Mouse (Mus musculus): ENCODE measurements at regions not wholly inside any gene's neighbourhood (a gene's known extent, or its start where the extent isn't known, plus 50 kb on each side); places are given as distances from the start of the nearest gene placed in this dataset.

DNA sequence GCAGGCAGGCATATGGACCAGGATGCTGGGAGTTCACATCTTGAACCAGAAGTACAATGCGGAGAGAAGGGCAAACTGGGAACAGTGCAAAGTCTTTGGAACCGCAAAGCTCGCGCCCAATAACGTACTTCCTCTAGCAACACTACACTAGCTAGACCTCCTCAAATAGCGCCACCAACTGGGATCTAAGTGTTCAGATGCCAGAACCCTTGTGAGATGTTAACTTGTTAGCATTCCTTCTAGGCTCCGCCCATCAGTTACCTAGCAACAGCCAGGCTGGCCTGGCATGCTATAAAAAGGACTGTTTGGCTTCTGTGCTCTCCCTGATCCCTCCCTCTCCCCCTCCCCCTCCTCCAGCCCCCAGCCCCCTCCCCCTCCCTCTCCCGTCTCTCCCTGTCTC is 182.3 kb upstream of the Jmjd1c start:
- peaks cover 43% of the 10 kb centered on the region for H3K4me1 ChIP-seq
- 34% methylated on average over 7 of the region's 8 CpGs for WGBS
- H3K27ac ChIP-seq, result peak overlapping the region; percentile 51; the same call in 1 of the 2 replicates
- H3K36me3 ChIP-seq, result no peaks in the 10 kb centered on the region
- DNase-seq (ENCODE audit: low spot score), result peak; percentile 57
- H3K27me3 ChIP-seq (ENCODE audit: low read depth, poor library complexity, severe bottlenecking), result no peaks in the 10 kb centered on the region
- H3K4me3 ChIP-seq, result peak overlapping the region; percentile 13; the same call in 1 of the 2 replicates
- no peaks in the 10 kb centered on the region for H3K9me3 ChIP-seq (replicated peaks)

GRCm38 (mm10) chr10:66914288-66914975 is 181.5 kb upstream of the Jmjd1c start:
- Histone ChIP-seq H3K27me3 (ENCODE audit: low read depth, poor library complexity, severe bottlenecking) (no peaks in the 10 kb centered on the region), H3K4me1 (peaks cover 50% of the 10 kb centered on the region), H3K4me3 (no peak overlapping the region), H3K36me3 (no peaks in the 10 kb centered on the region), H3K27ac (peak overlapping the region; percentile 51), H3K9me3 (replicated peaks) (no peaks in the 10 kb centered on the region)
- DNase-seq (ENCODE audit: low spot score), result no peak
- WGBS, result 48% methylated on average over 12 of the region's 12 CpGs

GRCm38 (mm10) chr10:66915801-66916200 is 180.1 kb upstream of the Jmjd1c start:
- no peaks in the 10 kb centered on the region for H3K9me3 ChIP-seq (replicated peaks)
- no peaks in the 10 kb centered on the region for H3K27me3 ChIP-seq (ENCODE audit: low read depth, poor library complexity, severe bottlenecking)
- no peak overlapping the region for H3K4me3 ChIP-seq
- 78% methylated on average over 10 of the region's 10 CpGs for WGBS
- H3K4me1 ChIP-seq, result peaks cover 60% of the 10 kb centered on the region
- H3K36me3 ChIP-seq, result no peaks in the 10 kb centered on the region
- no peak for DNase-seq (ENCODE audit: low spot score)
- H3K27ac ChIP-seq, result no peak overlapping the region; the same call in 1 of the 2 replicates

GRCm38 (mm10) chr10:66917725-66918124 is 178.2 kb upstream of the Jmjd1c start:
- no peaks in the 10 kb centered on the region for H3K27me3 ChIP-seq (ENCODE audit: low read depth, poor library complexity, severe bottlenecking)
- WGBS, result 90% methylated on average over 2 of the region's 2 CpGs
- no peak overlapping the region for H3K4me3 ChIP-seq
- peaks cover 68% of the 10 kb centered on the region for H3K4me1 ChIP-seq
- no peaks in the 10 kb centered on the region for H3K9me3 ChIP-seq (replicated peaks)
- H3K36me3 ChIP-seq, result no peaks in the 10 kb centered on the region
- DNase-seq (ENCODE audit: low spot score), result no peak
- H3K27ac ChIP-seq, result no peak overlapping the region

- H3K4me1 ChIP-seq, result peaks cover 62% of the 10 kb centered on the region
- WGBS, result 85% methylated on average over 2 of the region's 2 CpGs
- H3K27me3 ChIP-seq (ENCODE audit: low read depth, poor library complexity, severe bottlenecking), result no peaks in the 10 kb centered on the region
- H3K36me3 ChIP-seq, result no peaks in the 10 kb centered on the region
- no peaks in the 10 kb centered on the region for H3K9me3 ChIP-seq (replicated peaks)
- no peak for DNase-seq (ENCODE audit: low spot score)
- no peak overlapping the region for H3K4me3 ChIP-seq
- no peak overlapping the region for H3K27ac ChIP-seq
These were observed 177.2 kb upstream of the Jmjd1c start for GRCm38 (mm10) chr10:66918713-66919112.

DNA sequence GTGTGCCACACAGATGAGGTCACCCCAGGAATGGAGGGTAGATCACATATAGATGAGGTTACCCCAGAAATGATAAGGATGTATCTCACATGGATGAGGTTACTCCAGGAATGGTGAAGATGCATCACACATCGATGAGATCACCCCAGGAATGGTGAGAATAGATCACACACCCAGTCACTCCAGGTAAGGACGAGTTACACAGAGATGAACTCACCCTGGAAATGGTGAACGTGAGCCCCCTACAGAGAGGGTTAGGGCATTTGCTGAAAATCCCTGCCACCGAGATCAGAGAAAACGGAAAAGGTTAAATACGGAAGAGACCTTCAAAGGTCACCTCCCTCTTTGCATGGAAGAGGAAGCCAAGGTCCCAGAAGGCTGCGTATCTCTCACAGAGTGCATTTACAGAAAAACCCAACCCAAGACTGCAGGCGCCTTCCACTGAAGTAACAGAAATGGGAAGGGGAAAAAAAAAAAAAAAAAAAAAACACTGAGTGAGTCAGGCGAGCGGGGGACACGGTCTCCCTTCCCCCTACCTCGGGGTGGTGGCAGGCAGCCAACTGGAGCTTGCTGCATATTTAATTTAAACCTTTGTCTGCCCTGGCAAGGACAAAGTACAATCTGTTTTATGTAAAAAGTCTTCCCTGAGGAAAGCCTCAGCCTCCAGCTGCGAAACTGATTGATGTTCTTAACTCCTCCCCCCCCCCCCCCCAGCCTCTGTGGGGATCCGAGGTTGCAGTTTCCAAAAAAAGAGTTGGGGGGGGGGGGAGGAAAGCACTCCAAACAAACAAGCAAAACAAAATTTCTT is 175.8 kb upstream of the Jmjd1c start:
- peaks cover 50% of the 10 kb centered on the region for H3K4me1 ChIP-seq
- no peaks in the 10 kb centered on the region for H3K36me3 ChIP-seq
- H3K4me3 ChIP-seq, result peak overlapping the region; percentile 47
- peak; percentile 69 for DNase-seq (ENCODE audit: low spot score)
- H3K27me3 ChIP-seq (ENCODE audit: low read depth, poor library complexity, severe bottlenecking), result no peaks in the 10 kb centered on the region
- peak overlapping the region; percentile 83 for H3K27ac ChIP-seq
- 2% methylated on average over 14 of the region's 14 CpGs for WGBS
- H3K9me3 ChIP-seq (replicated peaks), result no peaks in the 10 kb centered on the region

GRCm38 (mm10) chr10:66920761-66921684 is 174.9 kb upstream of the Jmjd1c start:
- H3K27ac ChIP-seq, result peak overlapping the region; percentile 83
- H3K4me3 ChIP-seq, result peak overlapping the region; percentile 47
- H3K4me1 ChIP-seq, result peaks cover 46% of the 10 kb centered on the region
- H3K36me3 ChIP-seq, result no peaks in the 10 kb centered on the region
- H3K9me3 ChIP-seq (replicated peaks), result no peaks in the 10 kb centered on the region
- peak; percentile 65 for DNase-seq (ENCODE audit: low spot score)
- WGBS, result 12% methylated on average over 27 of the region's 27 CpGs
- no peaks in the 10 kb centered on the region for H3K27me3 ChIP-seq (ENCODE audit: low read depth, poor library complexity, severe bottlenecking)

DNA sequence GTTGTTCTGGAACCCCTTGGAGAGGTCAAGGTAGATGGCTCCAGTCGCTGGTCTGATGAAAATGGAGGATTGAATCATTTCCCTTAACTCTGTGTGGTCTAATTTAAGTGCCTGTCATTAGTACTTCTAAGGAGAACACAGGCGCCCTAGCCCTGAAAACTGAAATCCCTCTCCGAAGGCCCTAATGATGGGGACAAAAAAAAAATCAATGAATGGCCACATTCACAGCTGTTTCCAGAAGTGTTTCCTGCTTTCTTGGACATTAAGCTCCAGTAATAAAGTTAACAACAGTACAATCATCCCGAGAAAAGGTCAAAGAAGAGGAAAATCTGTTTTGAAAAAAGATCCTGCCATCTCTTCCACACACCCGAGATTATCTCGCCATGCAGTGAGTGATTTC is 174.1 kb upstream of the Jmjd1c start:
- Histone ChIP-seq H3K27ac (peak overlapping the region; percentile 83), H3K9me3 (replicated peaks) (no peaks in the 10 kb centered on the region), H3K27me3 (ENCODE audit: low read depth, poor library complexity, severe bottlenecking) (no peaks in the 10 kb centered on the region), H3K36me3 (no peaks in the 10 kb centered on the region), H3K4me1 (peaks cover 45% of the 10 kb centered on the region), H3K4me3 (peak overlapping the region; percentile 47; the same call in 1 of the 2 replicates)
- 28% methylated on average over 6 of the region's 6 CpGs for WGBS
- no peak for DNase-seq (ENCODE audit: low spot score)

- Histone ChIP-seq H3K4me1 (peaks cover 45% of the 10 kb centered on the region), H3K36me3 (no peaks in the 10 kb centered on the region), H3K27me3 (ENCODE audit: low read depth, poor library complexity, severe bottlenecking) (no peaks in the 10 kb centered on the region), H3K9me3 (replicated peaks) (no peaks in the 10 kb centered on the region), H3K4me3 (no peak overlapping the region), H3K27ac (peak overlapping the region; percentile 83; the same call in 1 of the 2 replicates)
- no peak for DNase-seq (ENCODE audit: low spot score)
- 74% methylated on average over 6 of the region's 6 CpGs for WGBS
These were observed 173.6 kb upstream of the Jmjd1c start for GRCm38 (mm10) chr10:66922314-66922713.

GRCm38 (mm10) chr10:66923947-66924346 is 172.0 kb upstream of the Jmjd1c start:
- Histone ChIP-seq H3K9me3 (replicated peaks) (no peaks in the 10 kb centered on the region), H3K36me3 (no peaks in the 10 kb centered on the region), H3K27me3 (ENCODE audit: low read depth, poor library complexity, severe bottlenecking) (no peaks in the 10 kb centered on the region), H3K27ac (no peak overlapping the region), H3K4me1 (peaks cover 44% of the 10 kb centered on the region), H3K4me3 (no peak overlapping the region)
- WGBS, result 93% methylated on average over 7 of the region's 7 CpGs
- no peak for DNase-seq (ENCODE audit: low spot score)

DNA sequence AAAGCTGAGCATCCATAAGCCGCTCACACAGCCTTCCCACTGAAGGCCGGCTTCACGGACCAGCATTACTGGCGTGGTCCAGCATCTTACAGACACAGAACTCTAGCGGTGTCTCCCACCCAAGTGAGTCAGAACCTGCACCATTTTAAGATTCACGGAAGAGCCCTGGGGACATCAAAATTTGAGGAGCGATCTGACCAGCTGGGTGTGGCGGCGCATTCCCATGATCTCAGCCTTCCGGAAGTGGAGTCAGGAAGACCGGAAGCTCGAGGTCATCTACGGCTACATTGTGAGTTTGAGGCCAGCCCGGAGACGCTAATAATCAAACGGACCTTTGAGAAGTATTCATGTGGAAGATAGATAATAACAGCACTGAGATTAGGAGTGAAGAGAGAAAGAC is 171.5 kb upstream of the Jmjd1c start:
- Histone ChIP-seq H3K27me3 (ENCODE audit: low read depth, poor library complexity, severe bottlenecking) (no peaks in the 10 kb centered on the region), H3K4me3 (no peak overlapping the region), H3K9me3 (replicated peaks) (no peaks in the 10 kb centered on the region), H3K36me3 (no peaks in the 10 kb centered on the region), H3K27ac (no peak overlapping the region), H3K4me1 (peaks cover 39% of the 10 kb centered on the region)
- no peak for DNase-seq (ENCODE audit: low spot score)
- 94% methylated on average over 16 of the region's 16 CpGs for WGBS

GRCm38 (mm10) chr10:66925553-66926127 is 170.3 kb upstream of the Jmjd1c start:
- Histone ChIP-seq H3K36me3 (no peaks in the 10 kb centered on the region), H3K27me3 (ENCODE audit: low read depth, poor library complexity, severe bottlenecking) (no peaks in the 10 kb centered on the region), H3K4me1 (peaks cover 29% of the 10 kb centered on the region), H3K4me3 (no peak overlapping the region), H3K27ac (no peak overlapping the region), H3K9me3 (replicated peaks) (no peaks in the 10 kb centered on the region)
- WGBS, result 22% methylated on average over 6 of the region's 6 CpGs
- no peak for DNase-seq (ENCODE audit: low spot score)

Measured in limb, embryonic 10.5 days (tissue).